Mouse (Mus musculus) forebrain, embryonic 10.5 days (tissue): ENCODE measurements around the gene Cldn15. TPM values are rescaled to one million over a fixed set of nuclear protein-coding genes. Genes with fewer than 3 reads are reported as not detected.

Experiments used
- DNase-seq: peaks from one replicate; pipeline ENCODE4 v3.0.0-alpha.2; 2017; ENCODE audit warnings: low spot score; ENCODE audit errors: extremely low spot score
- H3K27ac ChIP-seq: fragments of 300-500 bp; sonication (generic); 2 replicates; pipeline ENCODE4 v1.5.1; 2016; ENCODE audit warnings: mild to moderate bottlenecking
- H3K27me3 ChIP-seq: fragments of 300-500 bp; sonication (generic); 2 replicates; pipeline ENCODE4 v1.6.1; 2016; ENCODE audit warnings: mild to moderate bottlenecking; ENCODE audit not compliant: poor library complexity, severe bottlenecking
- H3K36me3 ChIP-seq: fragments of 300-500 bp; sonication (generic); replicated peaks from 2 replicates; pipeline ENCODE4 v1.6.1; 2016; ENCODE audit warnings: mild to moderate bottlenecking, moderate library complexity
- H3K4me1 ChIP-seq: fragments of 300-500 bp; sonication (generic); 2 replicates; pipeline ENCODE4 v1.6.1; 2016
- H3K4me3 ChIP-seq: fragments of 300-500 bp; sonication (generic); 2 replicates; pipeline ENCODE4 v1.5.1; 2016; ENCODE audit warnings: mild to moderate bottlenecking, moderate library complexity
- H3K9me3 ChIP-seq: fragments of 300-500 bp; sonication (generic); 2 replicates; pipeline ENCODE4 v1.6.1; 2016; ENCODE audit warnings: mild to moderate bottlenecking, moderate library complexity
- WGBS: fragments of 180-500 bp; shearing (Covaris S2); methylation state at CpG from one replicate; pipeline ENCODE4 v1.1.7; 2016; 5-methylcytosine and 5-hydroxymethylcytosine counted together
- polyA plus RNA-seq: library from polyadenylated mRNA; unstranded; fragments of >200 nt; fragmentation: Nextera tagmentation; extraction: Ambion mirVana; gene quantifications from 2 replicates; pipeline ENCODE4 v1.2.1, GENCODE M21; 2016

The Cldn15 gene
- polyA plus RNA-seq, 1 experiment from 2014 or later: 0.35 TPM

DNA sequence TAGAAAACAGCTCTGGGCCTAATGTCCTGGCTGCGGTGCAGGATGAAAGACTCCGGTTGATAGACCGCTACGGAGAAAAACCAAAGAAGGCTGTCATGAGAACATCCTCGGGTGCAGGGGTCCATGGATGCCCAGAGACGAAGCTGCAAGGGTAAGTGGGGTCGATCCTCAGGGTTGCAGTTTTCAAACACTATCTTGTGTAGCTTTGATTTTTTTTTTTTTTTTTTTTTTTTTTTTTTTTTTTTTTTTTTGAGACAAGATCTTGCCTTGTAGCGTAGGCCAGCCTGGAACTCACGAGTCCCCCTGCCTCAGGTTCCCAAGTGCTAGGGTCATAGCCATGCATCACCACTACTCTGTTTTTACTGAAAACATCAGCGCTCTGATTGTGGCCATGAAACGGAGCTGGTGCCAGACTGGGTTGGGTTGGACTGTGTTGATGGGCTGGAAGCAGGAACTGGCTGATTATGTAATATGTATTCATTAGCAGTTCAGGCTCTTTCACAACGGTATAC lies 12.9 kb upstream of the Cldn15 start:
- DNase-seq: no peak
- Histone ChIP-seq H3K9me3 (no peaks in the 10 kb centered on the region), H3K4me3 (peak overlapping the region; percentile 69), H3K36me3 (peaks cover 30% of the 10 kb centered on the region), H3K27me3 (no peaks in the 10 kb centered on the region), H3K4me1 (peaks cover 21% of the 10 kb centered on the region), H3K27ac (peak overlapping the region; percentile 86)
- WGBS: 3% methylated on average over 12 of the region's 12 CpGs

DNA sequence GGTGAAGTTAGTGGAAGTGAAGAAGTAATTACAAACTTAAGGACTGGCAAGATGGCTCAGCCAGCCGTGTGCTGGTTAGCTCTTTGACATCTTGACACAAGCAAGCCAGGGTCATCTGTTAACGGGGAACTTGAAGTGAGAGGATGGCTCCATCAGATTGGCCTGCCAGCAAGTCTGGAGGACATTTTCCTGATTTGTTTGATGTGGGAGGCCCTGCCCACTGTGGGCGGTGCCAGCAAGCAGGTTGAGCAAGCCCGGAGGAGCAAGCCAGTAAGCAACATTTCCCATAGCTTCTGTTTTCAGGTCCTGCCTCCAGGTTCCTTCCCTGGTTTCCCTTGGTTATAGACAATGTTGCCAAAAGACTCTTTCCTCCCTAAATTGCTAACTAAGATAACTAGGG lies 10.8 kb upstream of the Cldn15 start:
- Histone ChIP-seq H3K36me3 (peaks cover 48% of the 10 kb centered on the region), H3K4me3 (no peak overlapping the region), H3K27ac (no peak overlapping the region), H3K9me3 (no peaks in the 10 kb centered on the region), H3K4me1 (peaks cover 21% of the 10 kb centered on the region), H3K27me3 (no peaks in the 10 kb centered on the region)
- 88% methylated on average over 4 of the region's 4 CpGs for WGBS
- DNase-seq: no peak

- 90% methylated on average over 1 of the region's 1 CpGs for WGBS
Measured at GRCm38 (mm10) chr5:136957250-136957649, 9.2 kb upstream of the Cldn15 start.

DNA sequence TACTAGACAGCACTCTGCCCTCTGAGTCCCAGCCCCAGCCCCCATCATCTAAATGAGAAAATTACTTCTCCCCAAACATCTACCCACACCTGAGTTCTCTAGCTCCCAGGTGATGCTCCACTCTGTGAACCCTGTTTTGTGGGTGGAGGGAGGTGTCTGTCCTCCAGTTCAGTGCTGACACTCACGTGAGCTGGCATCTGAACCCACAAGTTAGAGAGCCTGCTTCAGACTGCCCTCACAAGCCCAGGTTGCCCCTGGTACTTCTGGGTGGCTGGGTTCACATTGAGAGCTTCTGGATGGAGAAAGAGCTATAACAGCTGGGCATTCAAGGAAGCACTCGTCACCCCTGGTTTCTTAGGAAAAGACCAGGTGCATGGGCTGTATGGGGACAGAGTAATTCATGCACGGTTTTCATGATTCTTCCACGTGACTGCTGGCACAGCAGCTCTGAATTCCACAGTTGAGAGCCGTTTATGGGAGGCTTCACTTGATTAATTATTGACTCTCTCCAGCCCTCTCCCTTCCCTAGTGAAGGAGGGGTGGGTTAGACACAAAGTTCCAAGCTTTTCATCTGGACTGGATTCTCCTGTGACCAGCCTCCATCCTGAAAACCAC lies 7.3 kb upstream of the Cldn15 start:
- 84% methylated on average over 5 of the region's 5 CpGs for WGBS
- DNase-seq: no peak
- Histone ChIP-seq H3K9me3 (no peaks in the 10 kb centered on the region), H3K4me3 (no peak overlapping the region), H3K4me1 (peaks cover 29% of the 10 kb centered on the region), H3K27ac (no peak overlapping the region), H3K36me3 (peaks cover 63% of the 10 kb centered on the region), H3K27me3 (no peaks in the 10 kb centered on the region)

More at GRCm38 (mm10) chr5:136957250-136957649, 9.2 kb upstream of the Cldn15 start:
- Histone ChIP-seq H3K27me3 (no peaks in the 10 kb centered on the region), H3K36me3 (peaks cover 51% of the 10 kb centered on the region), H3K4me3 (no peak overlapping the region), H3K4me1 (peaks cover 33% of the 10 kb centered on the region), H3K27ac (no peak overlapping the region), H3K9me3 (no peaks in the 10 kb centered on the region)
- no peak for DNase-seq

- Histone ChIP-seq H3K27ac (no peak overlapping the region), H3K27me3 (no peaks in the 10 kb centered on the region), H3K9me3 (no peaks in the 10 kb centered on the region), H3K36me3 (peaks cover 70% of the 10 kb centered on the region), H3K4me1 (peaks cover 22% of the 10 kb centered on the region), H3K4me3 (no peak overlapping the region)
- DNase-seq: no peak
- 96% methylated on average over 6 of the region's 6 CpGs for WGBS
Measured at GRCm38 (mm10) chr5:136960053-136960452, 6.4 kb upstream of the Cldn15 start.

GRCm38 (mm10) chr5:136961334-136961982 lies 5.0 kb upstream of the Cldn15 start:
- H3K27ac ChIP-seq: peak overlapping the region; percentile 93
- peak overlapping the region; percentile 73 for H3K4me3 ChIP-seq
- no peak for DNase-seq
- WGBS: 26% methylated on average over 5 of the region's 5 CpGs
- no peaks in the 10 kb centered on the region for H3K27me3 ChIP-seq
- peaks cover 74% of the 10 kb centered on the region for H3K36me3 ChIP-seq
- no peaks in the 10 kb centered on the region for H3K9me3 ChIP-seq
- peaks cover 31% of the 10 kb centered on the region for H3K4me1 ChIP-seq

DNA sequence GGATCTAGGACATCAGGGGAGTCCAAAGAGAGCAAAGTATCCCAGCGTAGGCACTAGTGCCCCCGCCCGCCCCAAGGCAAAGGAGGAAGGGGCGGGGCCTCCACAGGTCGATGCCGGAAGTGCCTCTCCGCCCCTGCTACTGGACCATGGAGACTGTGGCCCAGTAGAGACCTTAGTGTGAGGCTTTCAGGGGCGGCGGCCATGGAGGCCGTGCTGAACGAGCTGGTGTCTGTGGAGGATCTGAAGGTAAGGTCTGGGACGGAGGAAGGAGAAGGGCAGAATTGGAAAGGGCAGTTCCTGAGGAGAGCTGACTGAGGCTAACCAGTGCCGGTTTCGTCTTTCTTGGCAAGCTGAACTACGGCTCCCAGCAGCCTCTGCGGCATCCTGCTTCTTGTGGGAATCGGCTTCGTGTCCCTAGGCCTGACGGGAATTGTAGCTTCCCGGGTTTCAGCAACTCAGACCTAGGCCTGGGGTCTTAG lies 4.4 kb upstream of the Cldn15 start:
- H3K4me3 ChIP-seq: peak overlapping the region; percentile 73
- peaks cover 34% of the 10 kb centered on the region for H3K4me1 ChIP-seq
- H3K9me3 ChIP-seq: no peaks in the 10 kb centered on the region
- H3K36me3 ChIP-seq: peaks cover 74% of the 10 kb centered on the region
- under 1% methylated on average over 20 of the region's 20 CpGs for WGBS
- no peaks in the 10 kb centered on the region for H3K27me3 ChIP-seq
- peak overlapping the region; percentile 93 for H3K27ac ChIP-seq
- peak; percentile 91 for DNase-seq

- H3K36me3 ChIP-seq: peaks cover 74% of the 10 kb centered on the region
- peak; percentile 78 for DNase-seq
- no peaks in the 10 kb centered on the region for H3K27me3 ChIP-seq
- H3K4me1 ChIP-seq: peaks cover 34% of the 10 kb centered on the region
- H3K4me3 ChIP-seq: peak overlapping the region; percentile 73
- WGBS: 2% methylated on average over 10 of the region's 10 CpGs
- no peaks in the 10 kb centered on the region for H3K9me3 ChIP-seq
- H3K27ac ChIP-seq: peak overlapping the region; percentile 93
Measured at GRCm38 (mm10) chr5:136962501-136962900, 3.9 kb upstream of the Cldn15 start.

DNA sequence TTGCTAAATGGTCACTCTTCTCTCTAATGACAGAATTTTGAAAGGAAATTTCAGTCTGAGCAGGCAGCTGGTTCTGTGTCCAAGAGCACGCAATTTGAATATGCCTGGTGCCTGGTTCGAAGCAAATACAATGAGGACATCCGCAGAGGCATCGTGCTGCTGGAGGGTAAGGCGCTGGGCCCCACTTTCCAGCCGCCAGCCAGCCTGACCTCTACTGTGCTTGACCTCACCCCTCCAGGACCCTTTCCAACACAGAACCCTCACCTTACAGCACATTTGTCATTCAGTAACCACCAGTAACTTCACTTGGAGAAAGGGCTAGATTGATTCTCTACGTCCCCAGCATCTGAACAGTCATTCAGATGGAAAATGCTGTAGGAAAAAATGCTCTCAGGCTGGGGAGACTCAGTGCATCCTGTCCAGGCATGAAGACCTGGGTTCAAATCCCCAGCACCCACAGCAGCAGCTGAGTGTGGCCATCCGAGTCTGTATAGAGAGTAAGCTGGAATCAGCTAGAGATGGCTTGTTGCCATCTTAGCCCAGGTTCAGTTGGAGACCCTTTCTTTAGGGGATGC lies 3.4 kb upstream of the Cldn15 start:
- no peaks in the 10 kb centered on the region for H3K27me3 ChIP-seq
- no peak for DNase-seq
- H3K9me3 ChIP-seq: no peaks in the 10 kb centered on the region
- WGBS: 76% methylated on average over 8 of the region's 8 CpGs
- H3K36me3 ChIP-seq: peaks cover 75% of the 10 kb centered on the region
- H3K27ac ChIP-seq: peak overlapping the region; percentile 93; the same call in 1 of the 2 replicates
- peaks cover 34% of the 10 kb centered on the region for H3K4me1 ChIP-seq
- peak overlapping the region; percentile 73 for H3K4me3 ChIP-seq

- Histone ChIP-seq H3K36me3 (peaks cover 67% of the 10 kb centered on the region), H3K27ac (no peak overlapping the region), H3K27me3 (no peaks in the 10 kb centered on the region), H3K4me1 (peaks cover 34% of the 10 kb centered on the region), H3K4me3 (no peak overlapping the region), H3K9me3 (no peaks in the 10 kb centered on the region)
- 96% methylated on average over 9 of the region's 9 CpGs for WGBS
- no peak for DNase-seq
Measured at GRCm38 (mm10) chr5:136965210-136965609, 1.2 kb upstream of the Cldn15 start.

DNA sequence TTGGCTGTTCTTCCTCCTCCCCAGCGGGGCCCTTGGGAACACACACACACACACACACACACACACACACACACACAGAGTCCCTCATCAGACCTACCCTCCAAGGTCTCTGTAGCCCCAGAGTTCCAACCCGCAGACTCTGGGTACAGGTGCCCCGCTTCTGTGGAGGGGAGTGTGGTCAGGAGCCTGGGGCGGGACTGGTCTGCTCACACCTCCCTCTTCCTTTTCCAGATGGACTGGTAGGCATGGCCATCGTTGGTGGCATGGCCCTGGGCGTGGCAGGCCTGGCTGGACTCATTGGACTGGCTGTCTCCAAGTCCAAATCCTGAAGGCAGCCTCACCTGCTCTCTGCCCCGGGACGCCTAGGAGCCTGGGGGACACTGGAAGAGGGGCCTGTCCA lies 730 bp upstream of the Cldn15 start:
- Histone ChIP-seq H3K27ac (0 out of 2 replicates have a peak overlapping the region, but pooled peaks have one; percentile 7), H3K4me1 (peaks cover 33% of the 10 kb centered on the region), H3K27me3 (no peaks in the 10 kb centered on the region), H3K4me3 (peak overlapping the region; percentile 5; the same call in 1 of the 2 replicates), H3K36me3 (peaks cover 62% of the 10 kb centered on the region), H3K9me3 (no peaks in the 10 kb centered on the region)
- no peak for DNase-seq
- 91% methylated on average over 7 of the region's 8 CpGs for WGBS

- WGBS: 87% methylated on average over 4 of the region's 4 CpGs
- H3K36me3 ChIP-seq: peaks cover 60% of the 10 kb centered on the region
- no peak overlapping the region for H3K4me3 ChIP-seq
Measured at GRCm38 (mm10) chr5:136966861-136967455, 542 bp downstream of the Cldn15 start.

More at GRCm38 (mm10) chr5:136966861-136967455, 542 bp downstream of the Cldn15 start:
- Histone ChIP-seq H3K27ac (peak overlapping the region; percentile 41; the same call in 1 of the 2 replicates), H3K4me1 (peaks cover 22% of the 10 kb centered on the region), H3K27me3 (no peaks in the 10 kb centered on the region), H3K9me3 (no peaks in the 10 kb centered on the region)
- DNase-seq: no peak
